Comparison of ENCODE assay signal across 7 mouse cellular contexts in genomic region chr11:53182858-53183257, GRCm38 (mm10).
DNase-seq lines count a peak whose midpoint lies in the region; ATAC-seq and TF ChIP-seq lines count a peak whose summit lies in the region.

No protein-coding gene starts in this region.

- H3K4me3 ChIP-seq in liver, embryonic 12.5 days, result no peak overlapping the region
- H3K4me3 ChIP-seq in left cerebral cortex, adult 2 months, result no peak overlapping the region

- no peak for ATAC-seq in liver, embryonic 12.5 days
- peak; percentile 33 for ATAC-seq in granulocyte monocyte progenitor cell, adult 5-6 weeks (replicated peaks; ENCODE audit: poor library complexity, severe bottlenecking)
- peak; percentile 24; the same call in 1 of the 2 replicates for ATAC-seq in neutrophil, adult 5-6 weeks (ENCODE audit: extremely low read depth, insufficient number of reproducible peaks, low FRiP score, poor library complexity, severe bottlenecking)

- H3K36me3 ChIP-seq in liver, embryonic 12.5 days, result no peaks in the 10 kb centered on the region

- H3K27me3 ChIP-seq in liver, embryonic 12.5 days (replicated peaks), result no peaks in the 10 kb centered on the region

- H3K4me1 ChIP-seq in liver, embryonic 12.5 days, result 0 out of 2 replicates have a peak, but pooled peaks cover 4% of the 10 kb centered on the region

- peak; percentile 44 for DNase-seq in liver
- DNase-seq in layer of hippocampus, postnatal 10 days (ENCODE audit: low spot score in 2 of 2), result peak; percentile 36 to 39
- DNase-seq in left cerebral cortex, adult 2 months (ENCODE audit: extremely low spot score in 1 of 2, low spot score in 2 of 2), result no peak
- no peak for DNase-seq in kidney, postnatal 14 days

- TF ChIP-seq CTCF in left cerebral cortex, adult 2 months (IDR thresholded peaks at IDR 0.05), result no peak

- no peak overlapping the region for H3K4me2 ChIP-seq in liver, embryonic 12.5 days

- no peak overlapping the region for H3K27ac ChIP-seq in liver, embryonic 12.5 days
- no peak overlapping the region for H3K27ac ChIP-seq in left cerebral cortex, adult 2 months

- intact Hi-C loops in left cerebral cortex, adult 2 months (cut with DNase I), result no loop called here

- no peaks in the 10 kb centered on the region for H3K9me3 ChIP-seq in liver, embryonic 12.5 days (replicated peaks)

- H3K9ac ChIP-seq in liver, embryonic 12.5 days, result no peak overlapping the region

- 43% methylated on average over 4 of the region's 4 CpGs for WGBS in liver, embryonic 12.5 days (ENCODE audit: insufficient replicate concordance)

Comparison
In these comparisons a context has a peak if more than half of its experiments do, and no peak if none do; other contexts are left out.
1. DNase-seq: peak in liver (single experiment) and layer of hippocampus, postnatal 10 days (2 of 2); none in left cerebral cortex, adult 2 months (0 of 2) and kidney, postnatal 14 days (single experiment).